Mouse (Mus musculus) neural tube, embryonic 15.5 days (tissue): ENCODE results near the gene Lmo3. TPM values are rescaled to one million over a fixed set of nuclear protein-coding genes. Genes with fewer than 3 reads are reported as not detected.

Experiments used
- ATAC-seq: fragments of 200-750 bp; cut with Nextera tagmentation; 2 replicates; pipeline ENCODE4 v1.8.0; 2017; ENCODE audit warnings: mild to moderate bottlenecking, moderate TSS enrichment, moderate library complexity; ENCODE audit not compliant: low FRiP score
- H3K27ac ChIP-seq: fragments of 300-500 bp; sonication (generic); replicated peaks from 2 replicates; pipeline ENCODE4 v1.5.1; 2015; ENCODE audit warnings: mild to moderate bottlenecking, inconsistent platforms
- H3K27me3 ChIP-seq: fragments of 300-500 bp; sonication (generic); replicated peaks from 2 replicates; pipeline ENCODE4 v1.6.1; 2015; ENCODE audit warnings: inconsistent platforms
- H3K36me3 ChIP-seq: fragments of 300-500 bp; sonication (generic); 2 replicates; pipeline ENCODE4 v1.6.1; 2015; ENCODE audit warnings: inconsistent platforms
- H3K4me1 ChIP-seq: fragments of 300-500 bp; sonication (generic); 2 replicates; pipeline ENCODE4 v1.6.1; 2015; ENCODE audit warnings: inconsistent platforms
- H3K4me2 ChIP-seq: fragments of 300-500 bp; sonication (generic); 2 replicates; pipeline ENCODE4 v1.6.1; 2015; ENCODE audit warnings: inconsistent platforms, mild to moderate bottlenecking, moderate library complexity
- H3K4me3 ChIP-seq: fragments of 300-500 bp; sonication (generic); replicated peaks from 2 replicates; pipeline ENCODE4 v1.5.1; 2015; ENCODE audit warnings: mild to moderate bottlenecking, inconsistent platforms
- H3K9ac ChIP-seq: fragments of 300-500 bp; sonication (generic); replicated peaks from 2 replicates; pipeline ENCODE4 v1.6.1; 2015; ENCODE audit warnings: mild to moderate bottlenecking, inconsistent platforms
- H3K9me3 ChIP-seq: fragments of 300-500 bp; sonication (generic); replicated peaks from 2 replicates; pipeline ENCODE4 v1.6.1; 2016; ENCODE audit warnings: inconsistent platforms
- WGBS: fragments of 180-500 bp; shearing (Covaris S2); methylation state at CpG from one replicate; pipeline ENCODE4 v1.1.7; 2015; ENCODE audit warnings: mixed read lengths; 5-methylcytosine and 5-hydroxymethylcytosine counted together
- polyA plus RNA-seq: library from polyadenylated mRNA; unstranded; fragments of >200 nt; fragmentation: Nextera tagmentation; extraction: Ambion mirVana; gene quantifications from 2 replicates; pipeline ENCODE4 v1.2.1, GENCODE M21; 2015

The Lmo3 gene
- polyA plus RNA-seq, 1 experiment from 2014 or later = 79.9 TPM

DNA sequence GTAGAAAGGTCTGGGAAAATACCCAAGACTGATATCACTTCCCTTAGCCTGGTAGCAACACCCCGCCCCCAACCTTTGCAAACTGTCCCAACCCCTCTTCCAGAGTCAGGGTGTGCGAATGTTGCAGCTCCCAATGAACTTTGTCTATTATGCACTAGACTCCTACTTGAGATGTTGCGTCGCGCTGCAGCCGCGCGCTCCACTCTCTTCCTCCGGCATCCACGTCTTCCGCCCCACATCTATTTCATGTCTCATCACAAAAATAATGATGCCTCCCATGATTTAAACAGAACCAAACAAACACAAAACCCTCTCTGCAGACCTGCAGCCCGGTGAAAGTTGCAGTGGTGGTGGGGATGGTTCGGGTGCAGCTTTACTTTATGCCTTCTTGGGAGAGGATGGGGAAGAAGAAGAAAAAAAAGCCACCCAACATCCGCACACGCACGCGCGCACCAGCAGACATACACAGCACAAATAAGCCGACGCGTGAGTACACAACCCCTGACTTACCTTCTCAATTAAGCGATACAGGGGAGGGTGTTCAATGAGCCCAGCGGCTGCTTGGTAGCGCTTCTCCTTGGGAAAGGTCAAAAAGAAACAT lies 159.7 kb downstream of the Lmo3 start:
- under 1% methylated on average over 24 of the region's 24 CpGs for WGBS
- Histone ChIP-seq H3K27me3 (0 out of 2 replicates have a peak, but pooled peaks cover 4% of the 10 kb centered on the region), H3K36me3 (no peaks in the 10 kb centered on the region), H3K4me1 (peaks cover 68% of the 10 kb centered on the region), H3K9ac (peak overlapping the region; percentile 54), H3K9me3 (no peaks in the 10 kb centered on the region), H3K27ac (peak overlapping the region; percentile 85), H3K4me2 (peak overlapping the region; percentile 82), H3K4me3 (peak overlapping the region; percentile 51)
- 0 out of 2 replicates have a peak, but pooled peaks have one; percentile 13 for ATAC-seq

DNA sequence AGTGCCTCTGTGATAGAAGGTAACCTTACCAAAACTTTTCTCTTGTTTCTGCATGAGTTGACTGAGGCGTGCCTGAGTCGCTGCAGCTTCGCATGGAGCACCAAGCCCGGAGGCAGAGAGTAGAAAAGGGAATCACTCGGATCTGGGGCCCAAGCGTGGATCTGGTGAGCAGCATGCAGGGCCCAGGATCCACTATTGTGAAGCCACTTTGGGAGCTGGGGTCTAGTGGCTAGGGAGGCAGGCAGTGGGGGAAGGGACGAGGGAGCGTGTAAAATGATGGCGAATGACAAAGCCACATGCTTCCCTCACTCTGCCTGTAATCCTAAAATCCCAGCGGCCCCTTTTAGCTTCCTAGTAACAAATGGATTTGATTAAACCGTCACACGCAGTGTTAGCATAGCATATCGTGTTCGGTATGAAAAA lies 160.6 kb downstream of the Lmo3 start:
- Histone ChIP-seq H3K9me3 (no peaks in the 10 kb centered on the region), H3K9ac (peak overlapping the region; percentile 54), H3K4me1 (peaks cover 62% of the 10 kb centered on the region), H3K36me3 (no peaks in the 10 kb centered on the region), H3K27ac (peak overlapping the region; percentile 85), H3K27me3 (no peaks in the 10 kb centered on the region), H3K4me2 (peak overlapping the region; percentile 82), H3K4me3 (peak overlapping the region; percentile 51)
- peak; percentile 45 for ATAC-seq
- WGBS = under 1% methylated on average over 14 of the region's 14 CpGs

DNA sequence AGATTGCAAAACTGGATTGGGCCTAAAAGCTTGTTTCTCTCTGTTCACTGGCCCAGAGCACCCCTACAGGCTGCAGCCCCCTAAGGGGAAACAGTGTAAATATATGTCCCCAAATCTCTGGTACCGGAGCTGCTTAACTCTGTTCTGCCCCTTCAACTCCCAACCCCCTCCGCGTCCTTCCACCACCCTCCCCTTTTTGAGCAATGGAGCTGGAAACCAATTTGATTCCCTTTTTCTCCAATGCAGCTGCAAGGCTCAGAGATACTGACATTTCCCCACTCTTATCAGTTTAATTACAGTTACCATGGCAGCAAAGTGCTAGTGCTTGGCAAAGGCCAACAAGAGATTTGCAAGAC lies 161.3 kb downstream of the Lmo3 start:
- 2% methylated on average over 3 of the region's 3 CpGs for whole genome bisulfite sequencing

DNA sequence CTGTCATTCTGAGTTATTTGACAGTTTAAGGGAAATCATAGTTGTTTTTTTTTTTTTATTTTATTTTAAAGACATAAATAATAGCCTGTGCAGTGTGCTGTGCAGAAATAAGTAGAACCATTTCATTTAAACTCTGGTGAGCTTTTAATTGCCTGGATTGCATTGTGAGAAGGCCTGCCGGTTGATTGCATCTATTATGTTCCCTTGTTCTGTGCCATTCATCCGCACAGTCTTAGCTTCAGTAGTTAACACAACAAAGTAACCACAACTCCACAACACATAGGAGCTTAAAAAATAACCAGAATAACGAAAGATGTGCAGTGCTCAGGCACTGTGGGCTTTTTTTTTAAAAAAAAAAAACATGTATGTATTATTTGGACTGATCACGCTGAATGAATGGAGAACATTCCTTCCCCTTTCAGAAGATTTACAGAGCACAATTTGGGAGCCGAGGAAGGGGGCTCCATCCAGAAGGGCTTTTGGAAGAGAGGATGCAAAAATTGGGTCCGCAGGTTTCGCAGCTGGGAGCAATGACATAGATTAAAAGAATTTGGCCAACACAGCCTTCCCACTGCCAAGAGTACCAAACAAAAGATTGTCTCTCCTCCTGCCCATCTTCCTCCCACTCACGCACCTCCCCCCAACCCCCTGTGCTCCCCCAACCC lies 161.8 kb downstream of the Lmo3 start:
- Histone ChIP-seq H3K36me3 (no peaks in the 10 kb centered on the region), H3K9ac (peak overlapping the region; percentile 54), H3K4me2 (peak overlapping the region; percentile 82), H3K27me3 (no peaks in the 10 kb centered on the region), H3K9me3 (no peaks in the 10 kb centered on the region), H3K4me1 (peaks cover 56% of the 10 kb centered on the region), H3K4me3 (peak overlapping the region; percentile 51), H3K27ac (peak overlapping the region; percentile 85)
- WGBS = 12% methylated on average over 8 of the region's 8 CpGs
- peak; percentile 30; the same call in 1 of the 2 replicates for ATAC-seq

More for the DNA sequence above, 161.3 kb downstream of the Lmo3 start:
- H3K9ac ChIP-seq = peak overlapping the region; percentile 54
- no peaks in the 10 kb centered on the region for H3K36me3 ChIP-seq
- H3K4me3 ChIP-seq = peak overlapping the region; percentile 51
- ATAC-seq = peak; percentile 60
- peaks cover 58% of the 10 kb centered on the region for H3K4me1 ChIP-seq
- H3K4me2 ChIP-seq = peak overlapping the region; percentile 82
- H3K27me3 ChIP-seq = no peaks in the 10 kb centered on the region
- H3K27ac ChIP-seq = peak overlapping the region; percentile 85
- no peaks in the 10 kb centered on the region for H3K9me3 ChIP-seq

DNA sequence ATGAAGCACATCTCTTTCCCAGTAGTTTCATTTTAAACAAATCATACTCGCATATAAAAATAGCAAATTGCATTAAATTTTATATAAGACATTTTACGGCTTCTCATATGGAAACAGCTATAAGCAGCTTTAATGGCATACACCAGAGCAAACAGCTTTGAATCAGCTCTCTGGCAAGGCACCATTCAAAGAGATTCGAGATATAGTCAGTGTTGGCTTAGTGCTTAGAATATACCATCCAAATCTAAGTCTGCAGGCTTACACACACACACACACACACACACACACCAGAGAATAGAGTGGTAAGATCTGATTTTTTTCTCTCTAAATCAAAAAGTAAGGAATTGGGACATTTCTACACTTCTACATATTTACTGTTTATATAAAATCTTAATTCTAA lies 169.7 kb downstream of the Lmo3 start:
- 76% methylated on average over 3 of the region's 3 CpGs for whole genome bisulfite sequencing
- ATAC-seq = no peak
- Histone ChIP-seq H3K4me3 (no peak overlapping the region), H3K4me2 (no peak overlapping the region), H3K36me3 (no peaks in the 10 kb centered on the region), H3K4me1 (peaks cover 3% of the 10 kb centered on the region; the same call in 1 of the 2 replicates), H3K27me3 (no peaks in the 10 kb centered on the region), H3K9me3 (no peaks in the 10 kb centered on the region), H3K27ac (no peak overlapping the region), H3K9ac (no peak overlapping the region)

DNA sequence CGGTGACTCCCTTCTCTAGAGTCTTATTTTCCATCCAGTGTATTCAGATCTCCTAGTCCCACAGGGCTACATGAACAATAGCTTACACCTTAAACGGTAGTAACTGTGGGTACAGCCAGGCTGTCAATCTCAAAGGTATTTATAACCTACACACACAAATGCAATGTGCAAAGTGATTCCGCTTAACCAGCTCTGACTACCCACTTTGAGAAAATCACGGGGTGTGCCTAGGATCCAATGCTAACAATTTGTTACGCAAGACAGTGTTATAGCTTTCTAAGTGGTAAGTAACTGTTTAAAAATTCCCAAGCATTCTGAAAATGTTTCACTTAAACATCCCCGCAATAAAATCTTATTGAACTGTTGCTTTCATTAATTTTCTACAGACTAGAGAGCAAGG lies 179.7 kb downstream of the Lmo3 start:
- Histone ChIP-seq H3K9ac (no peak overlapping the region), H3K27me3 (no peaks in the 10 kb centered on the region), H3K4me3 (no peak overlapping the region), H3K36me3 (no peaks in the 10 kb centered on the region), H3K27ac (no peak overlapping the region), H3K9me3 (no peaks in the 10 kb centered on the region), H3K4me2 (no peak overlapping the region), H3K4me1 (no peaks in the 10 kb centered on the region)
- WGBS = 61% methylated on average over 6 of the region's 6 CpGs
- ATAC-seq = no peak

DNA sequence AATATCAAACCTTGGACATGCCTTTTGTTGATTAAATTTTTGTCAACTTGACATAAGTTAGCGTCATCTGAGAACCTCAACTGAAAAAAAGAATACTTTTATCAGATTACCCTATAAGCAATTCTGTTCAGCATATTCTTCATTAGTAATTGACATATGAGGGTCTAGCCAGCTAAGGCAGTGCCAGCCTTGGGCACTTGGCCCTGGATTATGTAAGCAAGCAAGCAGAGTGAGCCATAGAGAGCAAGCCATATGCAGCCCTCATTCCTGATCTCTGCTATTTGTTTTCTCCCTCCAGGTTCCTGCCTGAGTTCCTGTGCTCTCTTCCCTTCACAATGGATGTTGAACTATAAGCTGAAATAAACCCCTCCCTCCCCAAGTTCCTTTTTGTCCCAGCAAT lies 182.9 kb downstream of the Lmo3 start:
- no peak overlapping the region for H3K9ac ChIP-seq
- no peak overlapping the region for H3K4me3 ChIP-seq
- H3K4me2 ChIP-seq = no peak overlapping the region
- WGBS = 88% methylated on average over 1 of the region's 1 CpGs
- no peaks in the 10 kb centered on the region for H3K27me3 ChIP-seq
- no peaks in the 10 kb centered on the region for H3K9me3 ChIP-seq
- no peak overlapping the region for H3K27ac ChIP-seq
- no peak for ATAC-seq
- H3K36me3 ChIP-seq = no peaks in the 10 kb centered on the region
- no peaks in the 10 kb centered on the region for H3K4me1 ChIP-seq

DNA sequence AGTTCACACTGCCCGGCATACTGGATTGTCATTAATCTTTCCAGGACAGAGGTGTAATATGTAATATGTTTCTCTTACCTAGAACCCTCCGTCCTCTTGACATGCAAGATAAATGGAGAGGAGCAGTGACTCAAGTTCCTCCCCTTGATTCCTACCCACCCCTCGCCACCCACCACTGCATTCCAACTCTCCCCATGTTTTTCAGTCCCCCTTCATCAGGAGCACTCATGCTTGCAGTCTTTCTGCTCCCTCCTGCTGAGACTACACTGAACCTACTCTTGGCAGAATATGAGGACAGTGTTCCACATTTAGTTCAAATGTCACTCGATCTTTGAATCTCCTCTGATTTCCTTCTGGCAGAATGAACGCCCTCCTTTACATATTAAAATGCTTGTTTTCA lies 190.7 kb downstream of the Lmo3 start:
- WGBS = 65% methylated on average over 5 of the region's 5 CpGs
- Histone ChIP-seq H3K4me3 (no peak overlapping the region), H3K4me1 (0 out of 2 replicates have a peak, but pooled peaks cover 2% of the 10 kb centered on the region), H3K36me3 (no peaks in the 10 kb centered on the region), H3K9me3 (no peaks in the 10 kb centered on the region), H3K27ac (no peak overlapping the region), H3K4me2 (no peak overlapping the region), H3K27me3 (no peaks in the 10 kb centered on the region), H3K9ac (no peak overlapping the region)
- ATAC-seq = no peak

DNA sequence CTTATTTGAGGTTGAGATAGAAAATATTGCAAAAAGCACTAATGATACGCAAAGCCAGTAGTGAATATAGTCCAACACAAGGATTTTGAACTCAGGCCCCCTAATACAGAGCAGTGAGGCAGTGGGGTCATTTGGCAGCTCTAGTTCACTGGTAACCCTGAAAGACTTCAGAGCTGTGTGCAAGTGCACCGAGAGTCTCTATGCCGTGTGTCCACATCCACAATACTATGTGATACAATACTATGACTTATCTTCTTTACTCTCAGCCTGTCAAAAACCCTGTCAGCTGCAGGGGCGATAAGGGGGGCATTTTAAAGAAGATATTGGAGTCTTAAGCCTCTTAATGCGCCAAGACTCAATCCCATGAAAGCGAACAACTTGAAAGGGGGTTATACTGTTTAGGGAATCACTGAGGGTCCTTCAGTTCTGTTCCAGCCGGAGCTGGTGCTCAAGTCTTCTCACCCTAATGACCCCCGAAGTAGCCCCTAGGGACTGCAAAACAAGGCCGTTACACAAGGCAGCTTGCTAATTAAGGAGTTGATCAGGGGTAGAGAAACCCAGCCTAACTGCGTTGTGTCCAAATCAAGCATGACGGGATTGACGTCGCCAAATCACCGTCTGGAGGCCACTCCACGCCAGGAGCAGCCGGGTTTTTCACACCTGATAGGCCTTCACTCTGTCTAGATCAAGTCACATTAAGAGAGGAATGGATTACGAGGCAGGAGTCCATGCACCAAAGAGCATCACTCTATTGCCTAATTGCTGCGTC lies 193.4 kb downstream of the Lmo3 start:
- Histone ChIP-seq H3K27ac (no peak overlapping the region), H3K9ac (no peak overlapping the region), H3K27me3 (no peaks in the 10 kb centered on the region), H3K4me1 (0 out of 2 replicates have a peak, but pooled peaks cover 2% of the 10 kb centered on the region), H3K36me3 (no peaks in the 10 kb centered on the region), H3K9me3 (no peaks in the 10 kb centered on the region), H3K4me3 (no peak overlapping the region), H3K4me2 (no peak overlapping the region)
- 52% methylated on average over 18 of the region's 18 CpGs for WGBS
- peak; percentile 38; the same call in 1 of the 2 replicates for ATAC-seq

DNA sequence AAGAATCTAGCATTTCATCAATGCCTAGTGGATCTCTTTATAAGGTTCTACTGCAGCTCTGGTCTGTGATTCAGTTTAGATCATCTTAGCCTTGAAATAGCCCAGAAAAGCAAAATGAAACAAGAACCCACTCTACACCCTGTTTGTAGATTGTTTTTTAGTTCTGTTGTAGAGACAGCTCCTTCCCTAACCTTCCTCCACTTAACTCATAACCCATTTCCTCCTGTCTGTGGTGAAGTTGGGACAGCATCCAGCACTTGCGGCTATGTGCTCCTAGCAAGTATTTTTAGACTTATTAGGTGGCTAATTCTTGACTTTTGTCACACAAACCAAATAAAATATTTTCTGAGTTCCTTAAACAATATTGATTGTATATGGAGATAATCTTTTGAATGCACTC lies 198.6 kb downstream of the Lmo3 start:
- 95% methylated on average over 1 of the region's 1 CpGs for WGBS
- ATAC-seq = no peak
- Histone ChIP-seq H3K27me3 (no peaks in the 10 kb centered on the region), H3K4me1 (peaks cover 8% of the 10 kb centered on the region), H3K4me3 (no peak overlapping the region), H3K36me3 (no peaks in the 10 kb centered on the region), H3K9ac (no peak overlapping the region), H3K27ac (no peak overlapping the region), H3K9me3 (no peaks in the 10 kb centered on the region), H3K4me2 (no peak overlapping the region)

DNA sequence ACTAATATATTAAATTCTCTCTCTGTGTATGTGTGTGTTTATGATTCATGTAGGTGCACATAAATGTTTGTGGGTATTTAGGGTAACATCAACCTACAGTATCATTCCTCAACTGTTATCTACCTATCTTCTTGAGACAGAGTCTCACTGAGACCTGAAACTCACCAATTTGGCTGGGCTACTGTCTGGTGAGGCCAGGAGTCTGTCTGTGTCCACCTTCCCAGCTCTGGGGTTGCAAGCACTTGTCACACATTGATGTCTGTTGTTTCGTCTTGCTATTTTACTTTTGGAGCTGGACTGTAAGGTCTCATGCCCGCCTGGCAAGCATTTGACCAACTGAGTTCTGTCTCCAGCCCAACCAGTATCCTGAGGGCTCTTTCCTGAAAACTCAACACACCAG lies 210.6 kb downstream of the Lmo3 start:
- no peak for ATAC-seq
- Histone ChIP-seq H3K4me3 (no peak overlapping the region), H3K4me2 (no peak overlapping the region), H3K9ac (no peak overlapping the region), H3K9me3 (no peaks in the 10 kb centered on the region), H3K27me3 (no peaks in the 10 kb centered on the region), H3K4me1 (no peaks in the 10 kb centered on the region), H3K27ac (no peak overlapping the region), H3K36me3 (no peaks in the 10 kb centered on the region)
- WGBS = 100% methylated on average over 2 of the region's 2 CpGs

DNA sequence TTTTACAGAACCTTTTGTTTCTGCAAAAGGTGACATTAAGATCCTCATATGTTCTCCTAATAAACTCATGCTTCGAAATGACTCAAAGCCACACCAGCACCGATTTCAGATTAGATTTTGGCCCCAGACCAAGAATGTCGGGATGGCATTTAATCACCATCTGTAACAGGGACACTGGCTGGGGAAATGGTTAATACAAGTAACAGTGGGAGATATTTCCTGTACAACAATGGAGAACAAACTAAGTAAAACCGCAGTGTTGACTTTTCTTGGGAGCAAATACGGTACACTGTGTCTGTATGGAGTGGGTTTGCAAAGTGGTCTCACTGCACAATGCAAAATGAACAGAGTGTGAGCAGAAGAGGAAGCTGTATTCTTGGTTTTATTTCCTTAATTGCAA lies 217.7 kb downstream of the Lmo3 start:
- Histone ChIP-seq H3K36me3 (no peaks in the 10 kb centered on the region), H3K4me2 (no peak overlapping the region), H3K9me3 (no peaks in the 10 kb centered on the region), H3K4me3 (no peak overlapping the region), H3K27ac (no peak overlapping the region), H3K27me3 (no peaks in the 10 kb centered on the region), H3K4me1 (no peaks in the 10 kb centered on the region), H3K9ac (no peak overlapping the region)
- WGBS = 56% methylated on average over 5 of the region's 5 CpGs
- ATAC-seq = no peak
